Mouse (Mus musculus): ENCODE results near the gene Fcgr1.

GRCm38 (mm10) chr3:96293787-96294186, at the start of gene Fcgr1:
- no peak for TF ChIP-seq GATA1 (IDR thresholded peaks at IDR 0.05; ENCODE audit: low read length)
- no peak for TF ChIP-seq TAL1 (IDR thresholded peaks at IDR 0.05; ENCODE audit: low read length)

Data from erythroblast, embryonic 14.5 days (primary cell).